Mouse (Mus musculus) E14TG2a.4 (cell line): ENCODE data around the gene Ciz1.

Experiments used
- CTCF ChIP-seq: conservative IDR thresholded peaks from 2 replicates; pipeline ENCODE4 v1.5.1; 2014; ENCODE audit warnings: low read length
- NANOG ChIP-seq: IDR thresholded peaks from 2 replicates; pipeline ENCODE4 v1.6.1; 2014; ENCODE audit warnings: borderline replicate concordance, low read length, mixed read lengths

- TF ChIP-seq CTCF = no peak
- TF ChIP-seq NANOG = no peak
Observed at GRCm38 (mm10) chr2:32317791-32318417, 34.2 kb upstream of the Ciz1 start.
